ENCODE assay signal across 14 mouse cellular contexts in genomic region chr13:81020811-81021210, GRCm38 (mm10).
"Had no signal": no experiment of that assay in that cellular context is flagged by ENCODE, and none has a peak within 500 bp of the region (broad histone marks: within the 10 kb centered on the region; RNA-seq: fewer than 3 reads in every experiment).

No protein-coding gene starts in this region.

- H3K4me3 ChIP-seq: neural tube, embryonic 15.5 days; stomach, embryonic 15.5 days had no signal

- DNase-seq: right cerebral cortex, adult 18-20 months; right cerebral cortex, postnatal 14 days; right cerebral cortex, postnatal 25 days; right cerebral cortex, postnatal 4 days; spleen, adult 18-20 months; thymus, adult 18-20 months; thymus, adult 2 months; thymus, postnatal 14 days; thymus, postnatal 25 days; thymus, postnatal 36 days; thymus, postnatal 4 days had no signal

- H3K4me1 ChIP-seq: neural tube, embryonic 15.5 days; stomach, embryonic 15.5 days had no signal

- H3K27ac ChIP-seq: neural tube, embryonic 15.5 days; stomach, embryonic 15.5 days; stomach, postnatal 0 days had no signal

- H3K27me3 ChIP-seq: neural tube, embryonic 15.5 days; stomach, embryonic 15.5 days had no signal

- H3K4me2 ChIP-seq: neural tube, embryonic 15.5 days; stomach, embryonic 15.5 days had no signal

- H3K9ac ChIP-seq: neural tube, embryonic 15.5 days; stomach, embryonic 15.5 days had no signal

- H3K36me3 ChIP-seq: neural tube, embryonic 15.5 days; stomach, embryonic 15.5 days had no signal

- H3K9me3 ChIP-seq: neural tube, embryonic 15.5 days; stomach, embryonic 15.5 days had no signal
